Mouse (Mus musculus) limb, embryonic 11.5 days (tissue): ENCODE results near the gene Aldh1b1. TPM values are rescaled to one million over a fixed set of nuclear protein-coding genes. Genes with fewer than 3 reads are reported as not detected.

Experiments
- ATAC-seq: fragments of 200-750 bp; cut with Nextera tagmentation; 2 replicates; pipeline ENCODE4 v1.8.0; 2017; ENCODE audit warnings: low read depth; ENCODE audit not compliant: insufficient number of reproducible peaks, low FRiP score, low TSS enrichment
- DNase-seq: peaks from one replicate; pipeline ENCODE4 v3.0.0-alpha.2; 2015; ENCODE audit warnings: low spot score
- H3K27ac ChIP-seq: fragments of 300-500 bp; sonication (generic); replicated peaks from 2 replicates; pipeline ENCODE4 v1.5.1; 2014; ENCODE audit warnings: low read depth, mild to moderate bottlenecking, low read length
- H3K27me3 ChIP-seq: fragments of 300-500 bp; sonication (generic); 2 replicates; pipeline ENCODE4 v1.6.1; 2014; ENCODE audit warnings: mild to moderate bottlenecking, low read length, mixed read lengths; ENCODE audit not compliant: control insufficient read depth, insufficient read depth
- H3K36me3 ChIP-seq: fragments of 300-500 bp; sonication (generic); 2 replicates; pipeline ENCODE4 v1.6.1; 2014; ENCODE audit warnings: mild to moderate bottlenecking, low read length, moderate library complexity, mixed read lengths; ENCODE audit not compliant: control insufficient read depth, insufficient read depth
- H3K4me1 ChIP-seq: fragments of 300-500 bp; sonication (generic); 2 replicates; pipeline ENCODE4 v1.6.1; 2014; ENCODE audit warnings: low read length, mixed read lengths; ENCODE audit not compliant: control insufficient read depth, insufficient read depth
- H3K4me2 ChIP-seq: fragments of 300-500 bp; sonication (generic); 2 replicates; pipeline ENCODE4 v1.6.1; 2014; ENCODE audit warnings: low read depth, mild to moderate bottlenecking, moderate library complexity; ENCODE audit not compliant: severe bottlenecking
- H3K4me3 ChIP-seq: fragments of 300-500 bp; sonication (generic); 2 replicates; pipeline ENCODE4 v1.5.1; 2014; ENCODE audit warnings: low read depth, low read length
- H3K9ac ChIP-seq: fragments of 300-500 bp; sonication (generic); 2 replicates; pipeline ENCODE4 v1.6.1; 2014; ENCODE audit warnings: mild to moderate bottlenecking, low read length
- H3K9me3 ChIP-seq: fragments of 300-500 bp; sonication (generic); 2 replicates; pipeline ENCODE4 v1.6.1; 2016; ENCODE audit warnings: low read length; ENCODE audit not compliant: control insufficient read depth
- WGBS: fragments of 180-500 bp; shearing (Covaris S2); extraction: QIAGEN DNeasy Blood & Tissue Kit; methylation state at CpG from one replicate; pipeline ENCODE4 v1.1.7; 2014; 5-methylcytosine and 5-hydroxymethylcytosine counted together
- polyA plus RNA-seq: library from polyadenylated mRNA; unstranded; fragments of >200 nt; fragmentation: Nextera tagmentation; extraction: Ambion mirVana; gene quantifications from 2 replicates; pipeline ENCODE4 v1.2.1, GENCODE M21; 2014

The Aldh1b1 gene
- polyA plus RNA-seq, 1 experiment from 2014 or later: 0.99 TPM

- no peaks in the 10 kb centered on the region for H3K36me3 ChIP-seq
- H3K27ac ChIP-seq: peak within 1 kb of the TSS; percentile 59; the same call in 1 of the 2 replicates
- H3K4me3 ChIP-seq: 0 out of 2 replicates have a peak within 1 kb of the TSS, but pooled peaks have one; percentile 17
- 22% methylated on average over 10 of the region's 10 CpGs for WGBS
- H3K9me3 ChIP-seq: no peaks in the 10 kb centered on the region
- peaks cover 7% of the 10 kb centered on the region; the same call in 1 of the 2 replicates for H3K27me3 ChIP-seq
- no peak within 1 kb of the TSS for H3K9ac ChIP-seq
- DNase-seq (peak; percentile 80), ATAC-seq (peak; percentile 78)
- peak within 1 kb of the TSS; percentile 39 for H3K4me2 ChIP-seq
- peaks cover 16% of the 10 kb centered on the region for H3K4me1 ChIP-seq
Observed at GRCm38 (mm10) chr4:45848109-45848824, 49.4 kb downstream of the Aldh1b1 start, which contains the start of gene Stra6l. Gene Stra6l, plus strand, starts transcription at chr4:45848664.

- peaks cover 7% of the 10 kb centered on the region; the same call in 1 of the 2 replicates for H3K27me3 ChIP-seq
- 0 out of 2 replicates have a peak overlapping the region, but pooled peaks have one; percentile 17 for H3K4me3 ChIP-seq
- no peaks in the 10 kb centered on the region for H3K36me3 ChIP-seq
- peaks cover 16% of the 10 kb centered on the region for H3K4me1 ChIP-seq
- no peaks in the 10 kb centered on the region for H3K9me3 ChIP-seq
- H3K4me2 ChIP-seq: peak overlapping the region; percentile 39
- H3K27ac ChIP-seq: peak overlapping the region; percentile 59; the same call in 1 of the 2 replicates
- no peak overlapping the region for H3K9ac ChIP-seq
- 14% methylated on average over 10 of the region's 10 CpGs for WGBS
- no peak; the same call in 1 of the 2 replicates for ATAC-seq
- no peak for DNase-seq
Observed at GRCm38 (mm10) chr4:45848825-45849156, 50.0 kb downstream of the Aldh1b1 start.

- ATAC-seq: no peak
- peaks cover 16% of the 10 kb centered on the region for H3K4me1 ChIP-seq
Observed at GRCm38 (mm10) chr4:45849419-45849818, 50.6 kb downstream of the Aldh1b1 start.

GRCm38 (mm10) chr4:45851640-45852051 is 52.8 kb downstream of the Aldh1b1 start:
- Histone ChIP-seq H3K9ac (no peak overlapping the region), H3K9me3 (no peaks in the 10 kb centered on the region), H3K27ac (no peak overlapping the region), H3K27me3 (peaks cover 7% of the 10 kb centered on the region; the same call in 1 of the 2 replicates), H3K4me3 (no peak overlapping the region), H3K36me3 (no peaks in the 10 kb centered on the region), H3K4me1 (peaks cover 19% of the 10 kb centered on the region), H3K4me2 (no peak overlapping the region)
- ATAC-seq (no peak), DNase-seq (no peak)
- WGBS: 20% methylated on average over 3 of the region's 3 CpGs

More at GRCm38 (mm10) chr4:45849419-45849818, 50.6 kb downstream of the Aldh1b1 start:
- Histone ChIP-seq H3K9me3 (no peaks in the 10 kb centered on the region), H3K4me2 (0 out of 2 replicates have a peak overlapping the region, but pooled peaks have one; percentile 3), H3K27me3 (peaks cover 7% of the 10 kb centered on the region; the same call in 1 of the 2 replicates), H3K27ac (no peak overlapping the region), H3K36me3 (no peaks in the 10 kb centered on the region), H3K9ac (no peak overlapping the region), H3K4me3 (no peak overlapping the region)
- 40% methylated on average over 1 of the region's 1 CpGs for WGBS
- no peak for DNase-seq

GRCm38 (mm10) chr4:45853496-45854246 is 54.8 kb downstream of the Aldh1b1 start:
- H3K4me1 ChIP-seq: peaks cover 9% of the 10 kb centered on the region
- no peaks in the 10 kb centered on the region for H3K36me3 ChIP-seq
- ATAC-seq: no peak
- H3K9ac ChIP-seq: no peak overlapping the region
- no peak overlapping the region for H3K27ac ChIP-seq
- 82% methylated on average over 15 of the region's 15 CpGs for WGBS
- DNase-seq: no peak
- no peak overlapping the region for H3K4me3 ChIP-seq
- H3K27me3 ChIP-seq: peaks cover 2% of the 10 kb centered on the region; the same call in 1 of the 2 replicates
- H3K4me2 ChIP-seq: no peak overlapping the region
- no peaks in the 10 kb centered on the region for H3K9me3 ChIP-seq

Other genes with a start within 250 kb of the Aldh1b1 start
- 0.52 and 0.67 TPM in 2 replicates for gene Igfbpl1, start 27.9 kb downstream of the Aldh1b1 start, polyA plus RNA-seq
- 2.8 and 3.1 TPM in 2 replicates for gene Stra6l, start 49.6 kb downstream of the Aldh1b1 start, polyA plus RNA-seq
- gene Ccdc180, start 91.3 kb downstream of the Aldh1b1 start, polyA plus RNA-seq: 0.06 TPM in 1 of 2 replicates, not detected in the other
- gene Tdrd7, start 166.3 kb downstream of the Aldh1b1 start, polyA plus RNA-seq: 5.5 and 7.4 TPM in 2 replicates
- gene Tmod1, start 239.9 kb downstream of the Aldh1b1 start, polyA plus RNA-seq: 2.1 and 3.5 TPM in 2 replicates